Mouse (Mus musculus) macrophage (primary cell): ENCODE measurements around the gene Acads. TPM values are rescaled to one million over a fixed set of nuclear protein-coding genes. Genes with fewer than 3 reads are reported as not detected.

Experiments
- H3K27ac ChIP-seq: fragments of 350-480 bp; formaldehyde crosslinking; 2 replicates; pipeline ENCODE4 v1.9.0; 2021
- H3K36me3 ChIP-seq: fragments of 350-480 bp; formaldehyde crosslinking; 2 replicates; pipeline ENCODE4 v1.9.0; 2021; ENCODE audit errors: inconsistent target
- H3K4me3 ChIP-seq: fragments of 350-480 bp; formaldehyde crosslinking; 2 replicates; pipeline ENCODE4 v1.9.0; 2021; ENCODE audit errors: inconsistent target
- H3K79me2 ChIP-seq: fragments of 350-480 bp; formaldehyde crosslinking; 2 replicates; pipeline ENCODE4 v1.9.0; 2021; ENCODE audit errors: inconsistent target
- WGBS: methylation state at CpG from one replicate; pipeline ENCODE4 v1.1.7; 2026; ENCODE audit warnings: inconsistent platforms; ENCODE audit not compliant: missing documents; 5-methylcytosine and 5-hydroxymethylcytosine counted together
- polyA plus RNA-seq: library from polyadenylated mRNA; stranded (reverse); fragments of 250-400 nt; gene quantifications from 3 replicates; pipeline ENCODE4 v1.2.4, GENCODE M21; 2018; ENCODE audit warnings: inconsistent platforms

Acads gene
- polyA plus RNA-seq, 1 experiment from 2014 or later = 18.4 TPM

DNA sequence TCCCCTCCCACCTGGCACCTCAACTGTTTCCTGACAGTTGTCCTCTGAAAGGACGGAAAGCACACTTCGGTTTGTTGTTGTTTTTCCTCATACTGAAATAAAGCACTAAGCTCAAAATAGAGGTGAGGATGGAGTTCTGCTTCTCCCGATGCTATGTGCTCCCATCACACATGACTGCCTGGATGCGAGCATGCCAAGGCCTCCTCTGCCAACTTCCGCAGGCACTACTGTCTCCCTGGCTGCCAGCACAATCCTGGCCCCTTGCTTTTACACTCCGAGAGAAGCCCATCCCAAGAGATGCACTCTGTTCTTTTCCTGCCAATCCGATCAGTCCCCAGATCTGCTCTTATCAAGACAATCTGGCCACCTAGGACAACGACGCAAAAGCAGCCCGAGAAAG, 24.4 kb upstream of the Acads start:
- Histone ChIP-seq H3K79me2 (no peaks in the 10 kb centered on the region), H3K36me3 (peaks cover 20% of the 10 kb centered on the region; the same call in 1 of the 2 replicates), H3K27ac (no peak overlapping the region), H3K4me3 (no peak overlapping the region)
- WGBS = 84% methylated on average over 10 of the region's 10 CpGs

DNA sequence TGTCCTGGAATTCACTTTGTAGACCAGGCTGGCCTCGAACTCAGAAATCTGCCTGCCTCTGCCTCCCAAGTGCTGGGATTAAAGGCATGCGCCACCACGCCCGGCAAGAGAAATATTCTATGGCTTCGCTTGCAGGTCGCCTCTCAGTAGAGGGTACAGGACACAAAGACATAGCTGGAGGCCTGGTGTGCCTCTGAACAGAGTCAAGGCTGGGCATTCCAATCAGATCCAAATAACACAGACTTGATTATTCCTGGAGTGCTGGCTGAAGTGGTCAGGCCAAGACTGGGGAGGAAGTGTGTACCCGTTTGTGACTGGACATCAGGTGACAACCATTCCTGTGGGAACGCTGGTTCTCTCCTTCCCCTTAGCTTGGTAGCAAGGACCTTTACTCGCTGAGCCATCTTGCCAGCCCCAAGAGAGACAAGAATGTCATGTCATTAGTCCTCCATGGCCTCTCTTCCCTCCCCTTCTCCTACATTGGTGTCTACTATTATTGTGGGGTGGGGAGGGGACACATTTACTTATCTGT, 23.1 kb upstream of the Acads start:
- WGBS = 93% methylated on average over 8 of the region's 9 CpGs
- no peaks in the 10 kb centered on the region for H3K79me2 ChIP-seq
- H3K36me3 ChIP-seq = peaks cover 7% of the 10 kb centered on the region; the same call in 1 of the 2 replicates
- no peak overlapping the region for H3K4me3 ChIP-seq
- no peak overlapping the region for H3K27ac ChIP-seq

DNA sequence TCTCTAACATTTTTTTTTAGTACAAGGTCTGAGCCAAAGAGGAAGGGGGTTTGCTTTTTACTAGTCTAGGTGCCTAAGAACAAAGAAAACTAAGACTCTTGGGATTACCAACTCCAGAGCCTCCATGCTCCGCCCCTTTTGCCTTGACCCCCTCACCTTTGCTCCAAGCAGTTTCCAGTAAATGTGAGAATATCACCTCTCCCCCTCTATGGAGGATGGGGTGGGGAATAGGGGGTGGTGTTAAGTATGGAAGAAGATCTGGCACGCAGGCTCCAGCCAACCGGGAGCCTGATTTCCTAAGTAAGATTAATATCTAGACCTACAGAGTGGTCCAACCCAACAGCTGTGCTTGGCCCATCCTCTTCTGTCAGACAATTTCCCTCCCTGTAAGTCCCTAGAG, 21.6 kb upstream of the Acads start:
- H3K27ac ChIP-seq = no peak overlapping the region
- no peaks in the 10 kb centered on the region for H3K36me3 ChIP-seq
- 96% methylated on average over 3 of the region's 3 CpGs for WGBS
- H3K79me2 ChIP-seq = no peaks in the 10 kb centered on the region
- H3K4me3 ChIP-seq = no peak overlapping the region

- no peaks in the 10 kb centered on the region for H3K36me3 ChIP-seq
- WGBS = 91% methylated on average over 4 of the region's 4 CpGs
- H3K4me3 ChIP-seq = no peak overlapping the region
- no peak overlapping the region for H3K27ac ChIP-seq
- H3K79me2 ChIP-seq = no peaks in the 10 kb centered on the region
These were observed 20.0 kb upstream of the Acads start for GRCm38 (mm10) chr5:115139124-115139523.

DNA sequence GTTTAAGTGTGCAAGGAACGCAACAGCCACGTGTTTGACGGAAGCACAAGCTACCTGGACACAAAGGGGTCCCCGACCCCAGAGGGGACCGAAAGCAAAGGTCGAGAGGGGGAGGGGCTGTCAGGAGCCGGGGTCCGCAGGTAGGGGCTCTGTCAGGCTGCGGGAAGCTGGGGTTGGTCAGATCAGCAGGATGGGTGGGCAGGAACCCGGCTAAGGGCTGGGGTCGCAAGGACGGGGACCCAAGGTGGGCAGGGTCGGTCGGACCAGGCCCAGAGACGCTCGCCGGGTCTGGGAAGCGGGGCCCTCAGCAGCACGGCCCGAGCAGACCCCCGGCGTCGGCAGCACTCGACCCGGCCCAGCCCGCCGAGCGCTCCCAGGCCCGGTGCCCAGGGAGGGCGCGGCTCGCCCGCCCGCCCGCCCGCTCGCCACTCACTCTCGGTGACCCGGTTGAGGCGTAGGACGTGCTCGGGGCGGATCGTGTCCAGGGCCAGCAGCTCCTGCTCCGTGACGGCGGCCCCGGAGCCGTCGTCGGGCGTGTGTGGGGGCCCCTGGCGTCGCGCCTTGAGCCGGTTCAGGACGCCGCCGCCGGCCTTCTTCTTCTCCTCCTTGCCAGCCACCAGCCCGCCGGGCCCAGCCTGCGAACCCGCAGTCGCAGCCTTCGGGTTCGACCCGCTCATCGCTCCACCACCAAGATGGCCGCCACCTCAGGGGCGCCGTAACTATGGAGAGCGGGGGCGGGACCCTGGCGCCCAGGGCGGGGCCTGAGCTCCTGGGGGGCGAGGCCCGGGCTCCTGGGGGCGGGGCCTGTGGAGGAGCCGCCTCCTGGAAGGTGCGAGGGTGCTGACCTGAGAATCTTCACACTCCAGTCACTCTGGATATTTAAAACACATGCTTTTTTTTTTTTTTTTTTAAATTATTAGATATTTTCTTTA, 15.4 kb upstream of the Acads start, which contains the start of gene Unc119b:
Unc119b (minus strand) TSS at position 742 of the 932 bp plus-strand sequence.
- Histone ChIP-seq H3K27ac (no peak within 1 kb of the TSS), H3K4me3 (peak within 1 kb of the TSS; percentile 28; the same call in 1 of the 2 replicates), H3K79me2 (no peaks in the 10 kb centered on the region), H3K36me3 (no peaks in the 10 kb centered on the region)
- whole genome bisulfite sequencing = 2% methylated on average over 50 of the region's 81 CpGs

- Histone ChIP-seq H3K79me2 (no peaks in the 10 kb centered on the region), H3K36me3 (no peaks in the 10 kb centered on the region), H3K27ac (no peak overlapping the region), H3K4me3 (peak overlapping the region; percentile 28; the same call in 1 of the 2 replicates)
- 34% methylated on average over 6 of the region's 6 CpGs for WGBS
These were observed 14.4 kb upstream of the Acads start for GRCm38 (mm10) chr5:115133358-115134066.

GRCm38 (mm10) chr5:115132465-115132864, 13.3 kb upstream of the Acads start:
- no peak overlapping the region for H3K4me3 ChIP-seq
- WGBS = 93% methylated on average over 8 of the region's 8 CpGs

DNA sequence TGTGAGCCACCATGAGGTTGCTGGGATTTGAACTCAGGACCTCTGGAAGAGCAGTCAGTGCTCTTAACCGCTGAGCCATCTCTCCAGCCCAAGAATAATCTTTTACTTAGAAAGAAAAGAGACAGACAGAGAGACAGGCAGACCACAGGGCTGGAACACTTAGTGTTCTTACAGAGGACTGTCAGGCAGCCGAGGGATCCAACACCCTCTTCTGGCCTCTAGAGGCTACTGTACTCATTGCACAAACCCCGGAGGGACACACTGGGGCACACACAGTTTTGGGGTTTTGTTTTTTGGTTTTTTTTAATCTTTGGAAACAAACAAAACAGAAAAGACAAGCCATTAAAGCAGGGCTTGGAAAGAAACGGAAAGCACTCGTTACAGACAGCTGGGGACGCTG, 10.2 kb upstream of the Acads start:
- Histone ChIP-seq H3K27ac (no peak overlapping the region), H3K79me2 (no peaks in the 10 kb centered on the region), H3K36me3 (no peaks in the 10 kb centered on the region), H3K4me3 (no peak overlapping the region)
- WGBS = 98% methylated on average over 6 of the region's 6 CpGs

More at GRCm38 (mm10) chr5:115132465-115132864, 13.3 kb upstream of the Acads start:
- Histone ChIP-seq H3K27ac (no peak overlapping the region), H3K79me2 (no peaks in the 10 kb centered on the region), H3K36me3 (no peaks in the 10 kb centered on the region)

DNA sequence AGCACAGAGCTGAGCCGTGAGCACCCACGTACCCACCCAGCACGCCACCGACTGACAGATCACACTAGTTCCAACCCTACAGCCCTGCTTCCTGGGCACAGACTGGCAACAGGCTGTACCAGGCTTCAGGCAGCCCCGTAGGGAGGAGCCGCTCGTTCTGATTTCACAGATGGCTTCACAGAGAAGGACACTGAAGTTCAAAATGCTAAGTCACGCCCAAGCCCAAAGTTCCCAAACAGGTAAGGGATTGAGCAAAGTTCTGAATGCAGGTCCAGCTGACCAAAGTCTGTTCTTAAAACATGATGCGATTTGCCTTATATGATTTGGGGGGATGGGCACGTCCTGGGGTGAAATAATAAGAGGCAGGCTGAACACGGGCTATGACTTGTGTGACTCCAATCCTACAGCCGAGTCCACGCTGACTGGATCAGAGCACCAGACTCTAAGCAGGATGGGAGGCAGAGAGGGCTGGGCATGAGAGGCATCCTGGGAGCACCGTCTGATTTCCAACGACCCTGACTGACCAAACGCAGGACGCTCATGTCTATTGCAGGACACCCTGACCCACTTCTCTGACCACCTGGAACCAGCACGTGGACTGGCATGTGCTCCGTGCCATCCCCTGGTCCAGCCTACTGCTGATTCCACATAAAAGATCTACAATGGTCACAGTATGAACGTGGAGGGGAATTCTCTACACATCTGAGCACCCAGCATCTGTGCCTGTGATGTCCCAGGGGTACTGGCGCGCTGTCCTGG, 8.5 kb upstream of the Acads start:
- Histone ChIP-seq H3K4me3 (no peak overlapping the region), H3K79me2 (no peaks in the 10 kb centered on the region), H3K36me3 (no peaks in the 10 kb centered on the region), H3K27ac (no peak overlapping the region)
- WGBS = 95% methylated on average over 19 of the region's 22 CpGs

- WGBS = 84% methylated on average over 27 of the region's 28 CpGs
- H3K27ac ChIP-seq = no peak overlapping the region
- H3K4me3 ChIP-seq = no peak overlapping the region
- H3K36me3 ChIP-seq = no peaks in the 10 kb centered on the region
- H3K79me2 ChIP-seq = no peaks in the 10 kb centered on the region
These were observed 7.6 kb upstream of the Acads start for GRCm38 (mm10) chr5:115126578-115127312.

- Histone ChIP-seq H3K36me3 (no peaks in the 10 kb centered on the region), H3K4me3 (no peak overlapping the region), H3K27ac (no peak overlapping the region), H3K79me2 (no peaks in the 10 kb centered on the region)
- 36% methylated on average over 24 of the region's 24 CpGs for WGBS
These were observed 6.2 kb upstream of the Acads start for GRCm38 (mm10) chr5:115125211-115125871.

- H3K79me2 ChIP-seq = no peaks in the 10 kb centered on the region
- H3K27ac ChIP-seq = no peak overlapping the region
- no peak overlapping the region for H3K4me3 ChIP-seq
- 96% methylated on average over 6 of the region's 6 CpGs for WGBS
- no peaks in the 10 kb centered on the region for H3K36me3 ChIP-seq
These were observed 5.5 kb upstream of the Acads start for GRCm38 (mm10) chr5:115124690-115125089.

GRCm38 (mm10) chr5:115120978-115121377, 1.8 kb upstream of the Acads start:
- Histone ChIP-seq H3K27ac (no peak overlapping the region), H3K4me3 (no peak overlapping the region), H3K79me2 (peaks cover 14% of the 10 kb centered on the region; the same call in 1 of the 2 replicates), H3K36me3 (no peaks in the 10 kb centered on the region; the same call in 1 of the 2 replicates)
- WGBS = 97% methylated on average over 5 of the region's 5 CpGs
